In genomic region chr4:137324926-137325325, GRCm38 (mm10) we compare ENCODE assay signal across 23 mouse cellular contexts. TPM values are rescaled to one million over a fixed set of nuclear protein-coding genes. Genes with fewer than 3 reads are reported as not detected.
"Had no signal": no experiment of that assay in that cellular context is flagged by ENCODE, and none has a peak within 500 bp of the region (broad histone marks: within the 10 kb centered on the region; RNA-seq: fewer than 3 reads in every experiment).

No protein-coding gene starts in this region.

- DNase-seq: gastrocnemius, adult 2 months; gastrocnemius, postnatal 10 days; gastrocnemius, postnatal 36 days; heart, adult 18-20 months; heart, postnatal 14 days; heart, postnatal 36 days; kidney, adult 11 months; kidney, adult 8-10 months; kidney, postnatal 10 days; kidney, postnatal 25 days; kidney, postnatal 4 days; left cerebral cortex, postnatal 4 days had no signal

- H3K4me1 ChIP-seq: heart, embryonic 10.5 days; hindbrain, embryonic 15.5 days; limb, embryonic 13.5 days; limb, embryonic 15.5 days; liver, embryonic 12.5 days had no signal

- H3K27ac ChIP-seq: gastrocnemius, adult 2 months; heart, embryonic 10.5 days; hindbrain, embryonic 13.5 days; hindbrain, embryonic 15.5 days; hindbrain, postnatal 0 days; layer of hippocampus, adult 2 months; limb, embryonic 13.5 days; limb, embryonic 15.5 days; liver, embryonic 12.5 days; liver, embryonic 14.5 days had no signal

- H3K4me3 ChIP-seq: gastrocnemius, adult 2 months; heart, embryonic 10.5 days; heart, embryonic 12.5 days; hindbrain, embryonic 13.5 days; hindbrain, embryonic 15.5 days; layer of hippocampus, adult 2 months; limb, embryonic 13.5 days; limb, embryonic 15.5 days; liver, embryonic 12.5 days had no signal

RNA-seq across cellular contexts. Expression of gene Wnt4, which starts 47.6 kb away (rescaled TPM):
- total RNA-seq: hematopoietic stem cell, adult 5-6 weeks had no signal
